8 mouse cellular contexts compared by ENCODE assay signal in the genomic region with DNA sequence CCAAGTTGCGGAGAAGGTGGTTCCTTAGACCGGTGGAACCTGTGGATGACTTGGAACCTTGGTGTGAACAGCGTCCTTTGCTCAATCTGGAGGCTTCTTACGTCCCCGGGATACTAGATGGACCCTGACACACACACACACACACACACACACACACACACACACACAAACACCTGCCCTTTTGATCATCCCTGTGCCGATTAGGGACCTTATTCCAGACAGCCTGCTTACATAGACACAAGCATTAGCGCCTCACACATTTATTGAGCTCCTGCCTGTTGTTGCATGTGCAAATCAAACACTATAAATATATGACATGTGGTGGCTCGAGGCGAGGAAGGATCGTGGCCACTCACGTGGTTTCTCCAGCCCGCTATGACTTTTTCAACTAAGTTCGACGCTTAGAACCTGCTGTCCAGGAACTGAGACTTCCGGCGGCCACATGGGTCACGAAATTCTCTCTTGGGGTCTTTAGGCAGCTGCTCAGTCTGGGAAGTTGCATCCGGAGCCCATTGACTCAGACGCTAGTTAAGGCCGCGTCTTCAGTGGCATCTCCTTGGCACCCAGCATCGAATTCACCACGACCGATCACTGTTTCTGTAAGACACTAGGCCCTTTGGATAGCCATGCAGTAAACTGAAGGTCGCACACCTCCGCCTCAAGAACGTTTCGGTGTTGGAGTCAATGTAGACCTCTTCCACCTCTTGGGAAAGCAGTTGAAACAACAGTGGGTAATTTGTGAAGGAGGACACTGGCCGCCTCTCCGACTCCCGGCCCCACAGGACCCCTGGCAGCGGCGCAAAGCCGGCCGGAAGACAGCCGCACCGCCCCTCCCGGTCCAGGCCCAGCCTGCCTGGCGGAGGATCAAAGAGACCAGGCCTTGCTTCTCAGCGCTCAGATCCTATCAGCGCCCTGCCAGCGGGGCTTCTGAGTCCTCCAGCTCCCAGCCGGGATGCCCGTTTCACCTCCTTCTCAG. TPM values are rescaled to one million over a fixed set of nuclear protein-coding genes. Genes with fewer than 3 reads are reported as not detected.
DNase-seq lines count a peak whose midpoint lies in the region; ATAC-seq and TF ChIP-seq lines count a peak whose summit lies in the region.

No protein-coding gene starts in this region.

- no peak for ATAC-seq in hindbrain, embryonic 14.5 days (ENCODE audit: low FRiP score)
- ATAC-seq in limb, embryonic 14.5 days (ENCODE audit: low FRiP score, low read depth): no peak
- peak; percentile 10; the same call in 1 of the 2 replicates for ATAC-seq in midbrain, embryonic 15.5 days (replicated peaks)

- peak overlapping the region; percentile 82 for H3K4me3 ChIP-seq in gastrocnemius, adult 2 months
- peak overlapping the region; percentile 55 for H3K4me3 ChIP-seq in hindbrain, embryonic 14.5 days (replicated peaks; ENCODE audit: low read length)
- H3K4me3 ChIP-seq in limb, embryonic 14.5 days (replicated peaks; ENCODE audit: low read length): peak overlapping the region; percentile 59
- H3K4me3 ChIP-seq in midbrain, embryonic 15.5 days: peak overlapping the region; percentile 55

- H3K27me3 ChIP-seq in hindbrain, embryonic 14.5 days (ENCODE audit: control insufficient read depth, insufficient read depth, low read length): peaks cover 42% of the 10 kb centered on the region
- peaks cover 25% of the 10 kb centered on the region; the same call in 1 of the 2 replicates for H3K27me3 ChIP-seq in limb, embryonic 14.5 days (ENCODE audit: control insufficient read depth, insufficient read depth, low read length)
- peaks cover 47% of the 10 kb centered on the region for H3K27me3 ChIP-seq in midbrain, embryonic 15.5 days (replicated peaks)

- DNase-seq in cerebellum, postnatal 14 days: peak; percentile 52 to 62
- no peak for DNase-seq in cerebellum, adult 11-12 months
- peak; percentile 80 for DNase-seq in adrenal gland, postnatal 25 days
- peak; percentile 72 for DNase-seq in gastrocnemius, adult 2 months
- peak; percentile 38 for DNase-seq in hindbrain, embryonic 14.5 days (ENCODE audit: low spot score)
- DNase-seq in limb, embryonic 14.5 days (ENCODE audit: low spot score): peak; percentile 64
- peak; percentile 77 for DNase-seq in thymus, postnatal 0 days (ENCODE audit: low spot score)

- intact Hi-C loops in gastrocnemius, adult 2 months (cut with DNase I): no loop called here

- TF ChIP-seq POLR2A in limb, embryonic 14.5 days (IDR thresholded peaks at IDR 0.05; ENCODE audit: borderline replicate concordance, extremely low read depth, insufficient read depth, insufficient read length): no peak

- H3K36me3 ChIP-seq in hindbrain, embryonic 14.5 days (replicated peaks; ENCODE audit: control insufficient read depth, insufficient read depth): no peaks in the 10 kb centered on the region
- no peaks in the 10 kb centered on the region for H3K36me3 ChIP-seq in limb, embryonic 14.5 days (ENCODE audit: control insufficient read depth, insufficient read depth, low read length)
- no peaks in the 10 kb centered on the region for H3K36me3 ChIP-seq in midbrain, embryonic 15.5 days (replicated peaks)

- no peaks in the 10 kb centered on the region for H3K9me3 ChIP-seq in hindbrain, embryonic 14.5 days (ENCODE audit: control insufficient read depth, low read length)
- no peaks in the 10 kb centered on the region for H3K9me3 ChIP-seq in limb, embryonic 14.5 days (ENCODE audit: control insufficient read depth, low read length)
- H3K9me3 ChIP-seq in midbrain, embryonic 15.5 days: no peaks in the 10 kb centered on the region

- TF ChIP-seq CTCF in gastrocnemius, adult 2 months (IDR thresholded peaks at IDR 0.05): no peak

- WGBS in hindbrain, embryonic 14.5 days: 10% methylated on average over 44 of the region's 44 CpGs
- WGBS in limb, embryonic 14.5 days: 10% methylated on average over 44 of the region's 44 CpGs
- WGBS in midbrain, embryonic 15.5 days: 8% methylated on average over 44 of the region's 44 CpGs

- no peak overlapping the region for H3K9ac ChIP-seq in hindbrain, embryonic 14.5 days
- no peak overlapping the region for H3K9ac ChIP-seq in limb, embryonic 14.5 days (ENCODE audit: low read depth, low read length, severe bottlenecking)
- H3K9ac ChIP-seq in midbrain, embryonic 15.5 days: no peak overlapping the region

- peaks cover 24% of the 10 kb centered on the region for H3K4me1 ChIP-seq in hindbrain, embryonic 14.5 days (replicated peaks; ENCODE audit: control insufficient read depth, insufficient read depth, low read length)
- H3K4me1 ChIP-seq in limb, embryonic 14.5 days (ENCODE audit: control insufficient read depth, insufficient read depth, low read length): peaks cover 6% of the 10 kb centered on the region
- peaks cover 25% of the 10 kb centered on the region for H3K4me1 ChIP-seq in midbrain, embryonic 15.5 days

- H3K4me2 ChIP-seq in hindbrain, embryonic 14.5 days (replicated peaks): peak overlapping the region; percentile 90
- peak overlapping the region; percentile 95 for H3K4me2 ChIP-seq in limb, embryonic 14.5 days (replicated peaks; ENCODE audit: low read depth, low read length, severe bottlenecking)
- peak overlapping the region; percentile 96 for H3K4me2 ChIP-seq in midbrain, embryonic 15.5 days

- H3K27ac ChIP-seq in gastrocnemius, adult 2 months: peak overlapping the region; percentile 51; the same call in 1 of the 2 replicates
- H3K27ac ChIP-seq in hindbrain, embryonic 14.5 days: no peak overlapping the region
- H3K27ac ChIP-seq in limb, embryonic 14.5 days (replicated peaks; ENCODE audit: low read depth, low read length): no peak overlapping the region
- no peak overlapping the region for H3K27ac ChIP-seq in midbrain, embryonic 15.5 days

RNA-seq across cellular contexts. Expression of a gene that starts 1.1 kb away (rescaled TPM):
- 38.8 and 41.3 TPM in 2 replicates for total RNA-seq in adrenal gland, postnatal 25 days (2021)
- under 1 TPM; 0.31 to 0.59 TPM for total RNA-seq in gastrocnemius, adult 2 months (2021)
- 6.9 and 7.2 TPM in 2 replicates for polyA plus RNA-seq in hindbrain, embryonic 14.5 days (2014; fragmentation: Nextera tagmentation; extraction: Ambion mirVana)
- 14.0 and 17.6 TPM in 2 replicates for polyA plus RNA-seq in limb, embryonic 14.5 days (2012; rRNA removed)
- polyA plus RNA-seq in limb, embryonic 14.5 days (2014; fragmentation: Nextera tagmentation; extraction: Ambion mirVana): 13.2 and 14.4 TPM in 2 replicates
- 5.1 and 5.5 TPM in 2 replicates for polyA plus RNA-seq in midbrain, embryonic 15.5 days (2015; fragmentation: Nextera tagmentation; extraction: Ambion mirVana)
- polyA plus RNA-seq in thymus, postnatal 0 days (2015; fragmentation: Nextera tagmentation; extraction: Ambion mirVana): 1,084 and 1,272 TPM in 2 replicates

RNA-seq across cellular contexts. Expression of a gene that starts 52.1 kb away (rescaled TPM):
- total RNA-seq in adrenal gland, postnatal 25 days (2021): 448 and 476 TPM in 2 replicates
- total RNA-seq in gastrocnemius, adult 2 months (2021): 100 to 1,000 TPM; 269 to 292 TPM
- polyA plus RNA-seq in hindbrain, embryonic 14.5 days (2014; fragmentation: Nextera tagmentation; extraction: Ambion mirVana): 1,059 and 1,060 TPM in 2 replicates
- polyA plus RNA-seq in limb, embryonic 14.5 days (2012; rRNA removed): 134 and 172 TPM in 2 replicates
- polyA plus RNA-seq in limb, embryonic 14.5 days (2014; fragmentation: Nextera tagmentation; extraction: Ambion mirVana): 746 and 751 TPM in 2 replicates
- 905 and 933 TPM in 2 replicates for polyA plus RNA-seq in midbrain, embryonic 15.5 days (2015; fragmentation: Nextera tagmentation; extraction: Ambion mirVana)
- 1,041 and 1,103 TPM in 2 replicates for polyA plus RNA-seq in thymus, postnatal 0 days (2015; fragmentation: Nextera tagmentation; extraction: Ambion mirVana)

Comparison
In these comparisons a context has a peak if more than half of its experiments do, and no peak if none do; other contexts are left out.
1. RNA of a gene that starts 1.1 kb away (polyA plus RNA-seq): 1,084 to 1,272 TPM in thymus, postnatal 0 days; 13.2 to 17.6 TPM in limb, embryonic 14.5 days, 6.9 to 7.2 TPM in hindbrain, embryonic 14.5 days and 5.1 to 5.5 TPM in midbrain, embryonic 15.5 days; every median in the first group is over 10 times any median in the second.
2. Peak in every context shown above with its lines, with median percentiles within 50 percentile points of each other: H3K4me3 ChIP-seq and H3K4me2 ChIP-seq.